In the genomic region with DNA sequence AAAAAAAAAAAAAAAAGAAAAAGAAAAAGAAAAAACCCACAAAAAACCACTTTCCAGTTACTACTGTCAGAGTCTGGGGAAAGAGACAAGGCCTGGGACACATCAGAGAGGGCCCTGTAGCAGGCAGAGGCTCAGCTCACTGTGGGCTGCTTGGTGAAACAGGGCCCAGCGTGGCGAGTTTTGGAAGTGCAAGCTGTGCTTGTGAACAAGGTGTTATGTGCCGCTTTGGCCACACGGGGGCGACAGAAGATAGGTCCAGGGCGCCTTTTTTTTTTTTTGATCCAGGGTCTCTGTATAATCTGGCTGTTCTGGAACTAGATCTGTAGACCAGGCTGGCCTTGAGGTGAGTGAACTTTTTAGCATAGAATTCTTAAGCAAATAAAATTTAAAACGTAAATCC, we compare ENCODE assay signal across 8 mouse cellular contexts. TPM values are rescaled to one million over a fixed set of nuclear protein-coding genes. Genes with fewer than 3 reads are reported as not detected.
DNase-seq lines count a peak whose midpoint lies in the region; ATAC-seq lines count a peak whose summit lies in the region.

No protein-coding gene starts in this region.

- intact Hi-C loops in left cerebral cortex, postnatal 10 days (cut with DNase I) = loop anchor here (10.0 kb wide), 1 partner anchor 129 kb away; no protein-coding TSS in a partner anchor

- no peaks in the 10 kb centered on the region for H3K9me3 ChIP-seq in forebrain, embryonic 10.5 days
- H3K9me3 ChIP-seq in forebrain, embryonic 13.5 days (replicated peaks) = no peaks in the 10 kb centered on the region
- no peaks in the 10 kb centered on the region for H3K9me3 ChIP-seq in midbrain, embryonic 11.5 days (ENCODE audit: control insufficient read depth, low read length)

- no peak; the same call in 1 of the 2 replicates for ATAC-seq in forebrain, embryonic 13.5 days
- ATAC-seq in erythroid progenitor cell, adult 5-6 weeks (replicated peaks; ENCODE audit: low FRiP score, poor library complexity, severe bottlenecking) = peak; percentile 90
- peak; percentile 49; the same call in 1 of the 2 replicates for ATAC-seq in midbrain, embryonic 11.5 days (ENCODE audit: low FRiP score)

- H3K27ac ChIP-seq in forebrain, embryonic 10.5 days = no peak overlapping the region
- H3K27ac ChIP-seq in forebrain, embryonic 13.5 days = no peak overlapping the region
- no peak overlapping the region for H3K27ac ChIP-seq in midbrain, embryonic 11.5 days (ENCODE audit: low read depth, low read length)

- H3K4me1 ChIP-seq in forebrain, embryonic 10.5 days = peaks cover 16% of the 10 kb centered on the region
- peaks cover 12% of the 10 kb centered on the region for H3K4me1 ChIP-seq in forebrain, embryonic 13.5 days
- H3K4me1 ChIP-seq in midbrain, embryonic 11.5 days (ENCODE audit: control insufficient read depth, insufficient read depth, low read length) = peaks cover 8% of the 10 kb centered on the region; the same call in 1 of the 2 replicates

- no peak overlapping the region for H3K9ac ChIP-seq in forebrain, embryonic 13.5 days
- no peak overlapping the region for H3K9ac ChIP-seq in midbrain, embryonic 11.5 days (ENCODE audit: low read length)

- no peak overlapping the region for H3K4me2 ChIP-seq in forebrain, embryonic 13.5 days
- H3K4me2 ChIP-seq in midbrain, embryonic 11.5 days = no peak overlapping the region

- H3K36me3 ChIP-seq in forebrain, embryonic 10.5 days (replicated peaks) = peaks cover 21% of the 10 kb centered on the region
- peaks cover 19% of the 10 kb centered on the region for H3K36me3 ChIP-seq in forebrain, embryonic 13.5 days (ENCODE audit: poor library complexity, severe bottlenecking)
- H3K36me3 ChIP-seq in midbrain, embryonic 11.5 days (ENCODE audit: control insufficient read depth, insufficient read depth, low read length) = peaks cover 3% of the 10 kb centered on the region

- DNase-seq in forebrain, embryonic 10.5 days (ENCODE audit: extremely low spot score, low spot score) = peak; percentile 94
- DNase-seq in brain, adult 2 months (ENCODE audit: low read depth, low spot score) = peak; percentile 98
- DNase-seq in heart, postnatal 4 days = peak; percentile 98
- DNase-seq in left cerebral cortex, postnatal 10 days (ENCODE audit: extremely low spot score in 1 of 2, low spot score in 2 of 2) = peak; percentile 91 to 95
- peak; percentile 100 for DNase-seq in midbrain, embryonic 11.5 days (ENCODE audit: low spot score, missing footprints)
- peak; percentile 77 to 88 for DNase-seq in spleen, adult 18-20 months

- 2% methylated on average over 7 of the region's 7 CpGs for WGBS in forebrain, embryonic 10.5 days
- WGBS in forebrain, embryonic 13.5 days = under 1% methylated on average over 7 of the region's 7 CpGs
- 3% methylated on average over 7 of the region's 7 CpGs for WGBS in midbrain, embryonic 11.5 days

- no peak overlapping the region for H3K4me3 ChIP-seq in forebrain, embryonic 10.5 days
- no peak overlapping the region for H3K4me3 ChIP-seq in forebrain, embryonic 13.5 days
- no peak overlapping the region for H3K4me3 ChIP-seq in midbrain, embryonic 11.5 days (ENCODE audit: low read depth, low read length)

- H3K27me3 ChIP-seq in forebrain, embryonic 10.5 days (ENCODE audit: poor library complexity, severe bottlenecking) = peaks cover 12% of the 10 kb centered on the region
- no peaks in the 10 kb centered on the region for H3K27me3 ChIP-seq in forebrain, embryonic 13.5 days
- no peaks in the 10 kb centered on the region for H3K27me3 ChIP-seq in midbrain, embryonic 11.5 days (ENCODE audit: control insufficient read depth, insufficient read depth, low read length)

RNA-seq across cellular contexts. Expression of a gene that starts 11.3 kb away (rescaled TPM):
- 6.8 and 7.0 TPM in 2 replicates for polyA plus RNA-seq in forebrain, embryonic 10.5 days (2016; fragmentation: Nextera tagmentation; extraction: Ambion mirVana)
- polyA plus RNA-seq in forebrain, embryonic 13.5 days (2015; fragmentation: Nextera tagmentation; extraction: Ambion mirVana) = 15.5 and 16.6 TPM in 2 replicates
- 1.4 TPM in 1 of 2 replicates, not detected in the other for total RNA-seq in erythroid progenitor cell, adult 5-6 weeks (2015; ENCODE audit: low replicate concordance)
- 6.7 TPM in 1 of 2 replicates, not detected in the other for total RNA-seq in erythroid progenitor cell, adult 5-6 weeks (2017; ENCODE audit: low replicate concordance)
- total RNA-seq in heart, postnatal 4 days (2021) = 10 to 100 TPM; 20.2 to 22.2 TPM
- total RNA-seq in left cerebral cortex, postnatal 10 days (2021) = 10 to 100 TPM; 31.1 to 35.4 TPM
- 11.8 and 12.4 TPM in 2 replicates for polyA plus RNA-seq in midbrain, embryonic 11.5 days (2014; fragmentation: Nextera tagmentation; extraction: Ambion mirVana)

RNA-seq across cellular contexts. Expression of a gene that starts 19.9 kb away (rescaled TPM):
- polyA plus RNA-seq in forebrain, embryonic 10.5 days (2016; fragmentation: Nextera tagmentation; extraction: Ambion mirVana) = 0.43 and 0.71 TPM in 2 replicates
- 0.40 and 0.64 TPM in 2 replicates for polyA plus RNA-seq in forebrain, embryonic 13.5 days (2015; fragmentation: Nextera tagmentation; extraction: Ambion mirVana)
- total RNA-seq in erythroid progenitor cell, adult 5-6 weeks (2015; ENCODE audit: low replicate concordance) = not detected in 2 replicates
- total RNA-seq in erythroid progenitor cell, adult 5-6 weeks (2017; ENCODE audit: low replicate concordance) = not detected in 2 replicates
- total RNA-seq in heart, postnatal 4 days (2021) = not detected
- total RNA-seq in left cerebral cortex, postnatal 10 days (2021) = 1 to 10 TPM; 3.1 to 5.1 TPM
- 0.05 and 0.22 TPM in 2 replicates for polyA plus RNA-seq in midbrain, embryonic 11.5 days (2014; fragmentation: Nextera tagmentation; extraction: Ambion mirVana)

RNA-seq across cellular contexts. Expression of a gene that starts 23.2 kb away (rescaled TPM):
- 343 and 346 TPM in 2 replicates for polyA plus RNA-seq in forebrain, embryonic 10.5 days (2016; fragmentation: Nextera tagmentation; extraction: Ambion mirVana)
- 304 and 319 TPM in 2 replicates for polyA plus RNA-seq in forebrain, embryonic 13.5 days (2015; fragmentation: Nextera tagmentation; extraction: Ambion mirVana)
- total RNA-seq in erythroid progenitor cell, adult 5-6 weeks (2015; ENCODE audit: low replicate concordance) = 33.5 TPM in 2 replicates
- 39.7 and 45.8 TPM in 2 replicates for total RNA-seq in erythroid progenitor cell, adult 5-6 weeks (2017; ENCODE audit: low replicate concordance)
- total RNA-seq in heart, postnatal 4 days (2021) = 100 to 1,000 TPM; 137 to 140 TPM
- 100 to 1,000 TPM; 121 to 124 TPM for total RNA-seq in left cerebral cortex, postnatal 10 days (2021)
- 222 and 252 TPM in 2 replicates for polyA plus RNA-seq in midbrain, embryonic 11.5 days (2014; fragmentation: Nextera tagmentation; extraction: Ambion mirVana)

RNA-seq across cellular contexts. Expression of a gene that starts 27.9 kb away (rescaled TPM):
- 0.27 and 0.54 TPM in 2 replicates for polyA plus RNA-seq in forebrain, embryonic 10.5 days (2016; fragmentation: Nextera tagmentation; extraction: Ambion mirVana)
- 0.18 and 0.21 TPM in 2 replicates for polyA plus RNA-seq in forebrain, embryonic 13.5 days (2015; fragmentation: Nextera tagmentation; extraction: Ambion mirVana)
- 0.84 TPM in 1 of 2 replicates, not detected in the other for total RNA-seq in erythroid progenitor cell, adult 5-6 weeks (2015; ENCODE audit: low replicate concordance)
- 0.13 and 30.2 TPM in 2 replicates for total RNA-seq in erythroid progenitor cell, adult 5-6 weeks (2017; ENCODE audit: low replicate concordance)
- 10 to 100 TPM; 32.8 to 34.2 TPM for total RNA-seq in heart, postnatal 4 days (2021)
- under 1 TPM; 0.66 to 0.85 TPM for total RNA-seq in left cerebral cortex, postnatal 10 days (2021)
- 0.11 and 0.31 TPM in 2 replicates for polyA plus RNA-seq in midbrain, embryonic 11.5 days (2014; fragmentation: Nextera tagmentation; extraction: Ambion mirVana)

RNA-seq across cellular contexts. Expression of a gene that starts 30.5 kb away (rescaled TPM):
- polyA plus RNA-seq in forebrain, embryonic 10.5 days (2016; fragmentation: Nextera tagmentation; extraction: Ambion mirVana) = 625 and 631 TPM in 2 replicates
- polyA plus RNA-seq in forebrain, embryonic 13.5 days (2015; fragmentation: Nextera tagmentation; extraction: Ambion mirVana) = 593 and 623 TPM in 2 replicates
- total RNA-seq in erythroid progenitor cell, adult 5-6 weeks (2015; ENCODE audit: low replicate concordance) = 65.8 and 80.0 TPM in 2 replicates
- total RNA-seq in erythroid progenitor cell, adult 5-6 weeks (2017; ENCODE audit: low replicate concordance) = 67.9 and 87.3 TPM in 2 replicates
- total RNA-seq in heart, postnatal 4 days (2021) = 1,000 to 10,000 TPM; 1,257 to 1,372 TPM
- 100 to 1,000 TPM; 508 to 513 TPM for total RNA-seq in left cerebral cortex, postnatal 10 days (2021)
- 404 and 476 TPM in 2 replicates for polyA plus RNA-seq in midbrain, embryonic 11.5 days (2014; fragmentation: Nextera tagmentation; extraction: Ambion mirVana)
